Mouse (Mus musculus): Measurements from ENCODE around the gene Bag5. TPM values are rescaled to one million over a fixed set of nuclear protein-coding genes. Genes with fewer than 3 reads are reported as not detected.

Bag5 gene
- polyA plus RNA-seq, 2 experiments, result 9.8 to 15.2 TPM

GRCm38 (mm10) chr12:111660628-111661027, 52.4 kb downstream of the Bag5 start:
- TF ChIP-seq EP300 (IDR thresholded peaks at IDR 0.05; ENCODE audit: low read depth) (no peak), CTCF (IDR thresholded peaks at IDR 0.05; ENCODE audit: low read depth) (no peak)
- peaks cover 5% of the 10 kb centered on the region for H3K36me3 ChIP-seq (replicated peaks; ENCODE audit: control insufficient read depth, insufficient read depth, low read depth)
- H3K9ac ChIP-seq (replicated peaks), result no peak overlapping the region
- no peak overlapping the region for H3K27ac ChIP-seq
- H3K4me1 ChIP-seq (replicated peaks; ENCODE audit: control insufficient read depth in 2 of 2, insufficient read depth in 2 of 2, low read length in 1 of 2), result 0 out of 4 replicates have a peak, but pooled peaks cover 0 to 2% of the 10 kb centered on the region in 2 experiments
- no peak for DNase-seq (ENCODE audit: low read depth in 3 of 3, low spot score in 3 of 3)
- no peak overlapping the region for H3K4me2 ChIP-seq (ENCODE audit: low read depth)
- WGBS (ENCODE audit: insufficient replicate concordance), result 91% methylated on average over 1 of the region's 1 CpGs
- no peaks in the 10 kb centered on the region for H3K9me3 ChIP-seq (ENCODE audit: control insufficient read depth, low read length)
- no peak overlapping the region for H3K4me3 ChIP-seq (ENCODE audit: insufficient read depth in 1 of 2, low read depth in 2 of 2, low read length in 2 of 2)
- ATAC-seq (ENCODE audit: insufficient read depth), result no peak
- H3K27me3 ChIP-seq (ENCODE audit: control insufficient read depth, insufficient read depth, low read length), result no peaks in the 10 kb centered on the region

Other genes starting within 250 kb of the Bag5 start
- gene Gm266, start 227.4 kb downstream of the Bag5 start, polyA plus RNA-seq (2012; rRNA removed), result 0.61 and 0.91 TPM in 2 replicates
- 0.42 and 0.53 TPM in 2 replicates for gene Gm266, start 227.4 kb downstream of the Bag5 start, polyA plus RNA-seq (2014; fragmentation: Nextera tagmentation; extraction: Ambion mirVana)
- 64.1 and 112 TPM in 2 replicates for gene Eif5, start 175.2 kb downstream of the Bag5 start, polyA plus RNA-seq (2012; rRNA removed)
- 411 and 432 TPM in 2 replicates for gene Eif5, start 175.2 kb downstream of the Bag5 start, polyA plus RNA-seq (2014; fragmentation: Nextera tagmentation; extraction: Ambion mirVana)
- gene Mark3, start 138.7 kb downstream of the Bag5 start, polyA plus RNA-seq (2012; rRNA removed), result 14.6 and 24.6 TPM in 2 replicates
- gene Mark3, start 138.7 kb downstream of the Bag5 start, polyA plus RNA-seq (2014; fragmentation: Nextera tagmentation; extraction: Ambion mirVana), result 18.0 and 19.5 TPM in 2 replicates
- gene Ckb, start 40.9 kb downstream of the Bag5 start, polyA plus RNA-seq (2012; rRNA removed), result 26.5 and 31.4 TPM in 2 replicates
- gene Ckb, start 40.9 kb downstream of the Bag5 start, polyA plus RNA-seq (2014; fragmentation: Nextera tagmentation; extraction: Ambion mirVana), result 26.1 and 28.0 TPM in 2 replicates
- gene Trmt61a, start 35.2 kb downstream of the Bag5 start, polyA plus RNA-seq (2012; rRNA removed), result 19.3 and 32.7 TPM in 2 replicates
- 3.3 and 4.4 TPM in 2 replicates for gene Trmt61a, start 35.2 kb downstream of the Bag5 start, polyA plus RNA-seq (2014; fragmentation: Nextera tagmentation; extraction: Ambion mirVana)
- gene Apopt1, start within 50 bp of the Bag5 start, polyA plus RNA-seq (2012; rRNA removed), result 7.5 and 13.4 TPM in 2 replicates
- gene Apopt1, start within 50 bp of the Bag5 start, polyA plus RNA-seq (2014; fragmentation: Nextera tagmentation; extraction: Ambion mirVana), result 19.3 and 20.0 TPM in 2 replicates
- 11.3 and 16.3 TPM in 2 replicates for gene Klc1, start 45.6 kb upstream of the Bag5 start, polyA plus RNA-seq (2012; rRNA removed)
- gene Klc1, start 45.6 kb upstream of the Bag5 start, polyA plus RNA-seq (2014; fragmentation: Nextera tagmentation; extraction: Ambion mirVana), result 14.3 and 17.2 TPM in 2 replicates
- 11.7 and 15.5 TPM in 2 replicates for gene Xrcc3, start 100.6 kb upstream of the Bag5 start, polyA plus RNA-seq (2012; rRNA removed)
- gene Xrcc3, start 100.6 kb upstream of the Bag5 start, polyA plus RNA-seq (2014; fragmentation: Nextera tagmentation; extraction: Ambion mirVana), result 6.6 and 7.5 TPM in 2 replicates
- 35.3 and 38.4 TPM in 2 replicates for gene Zfyve21, start 100.9 kb upstream of the Bag5 start, polyA plus RNA-seq (2012; rRNA removed)
- 52.0 and 54.5 TPM in 2 replicates for gene Zfyve21, start 100.9 kb upstream of the Bag5 start, polyA plus RNA-seq (2014; fragmentation: Nextera tagmentation; extraction: Ambion mirVana)
- gene Ppp1r13b, start 194.9 kb upstream of the Bag5 start, polyA plus RNA-seq (2012; rRNA removed), result 2.5 and 2.8 TPM in 2 replicates
- 2.9 and 3.6 TPM in 2 replicates for gene Ppp1r13b, start 194.9 kb upstream of the Bag5 start, polyA plus RNA-seq (2014; fragmentation: Nextera tagmentation; extraction: Ambion mirVana)

Measured in liver, embryonic 14.5 days (tissue).